Mouse (Mus musculus) embryonic facial prominence, embryonic 13.5 days (tissue): Measurements from ENCODE around the gene Zfand4. TPM values are rescaled to one million over a fixed set of nuclear protein-coding genes. Genes with fewer than 3 reads are reported as not detected.
"Not testable (repeated sequence)": the region's sequence is repeated elsewhere in the genome, so short reads cannot be mapped to it uniquely, and the experiment has no call there.

ENCODE experiments used
- ATAC-seq: fragments of 200-750 bp; cut with Nextera tagmentation; 2 replicates; pipeline ENCODE4 v1.8.0; 2017; ENCODE audit warnings: low read depth; ENCODE audit not compliant: insufficient number of reproducible peaks, insufficient read depth, low FRiP score, low TSS enrichment
- H3K27ac ChIP-seq: fragments of 300-500 bp; sonication (generic); 2 replicates; pipeline ENCODE4 v1.5.1; 2015; ENCODE audit warnings: moderate library complexity, mild to moderate bottlenecking, inconsistent platforms
- H3K27me3 ChIP-seq: fragments of 300-500 bp; sonication (generic); 2 replicates; pipeline ENCODE4 v1.6.1; 2015; ENCODE audit warnings: mild to moderate bottlenecking, inconsistent platforms
- H3K36me3 ChIP-seq: fragments of 300-500 bp; sonication (generic); 2 replicates; pipeline ENCODE4 v1.6.1; 2015; ENCODE audit warnings: mild to moderate bottlenecking, inconsistent platforms
- H3K4me1 ChIP-seq: fragments of 300-500 bp; sonication (generic); 2 replicates; pipeline ENCODE4 v1.6.1; 2015; ENCODE audit warnings: inconsistent platforms
- H3K4me2 ChIP-seq: fragments of 300-500 bp; sonication (generic); 2 replicates; pipeline ENCODE4 v1.6.1; 2015; ENCODE audit warnings: moderate library complexity, mild to moderate bottlenecking, inconsistent platforms
- H3K4me3 ChIP-seq: fragments of 300-500 bp; sonication (generic); 2 replicates; pipeline ENCODE4 v1.5.1; 2015; ENCODE audit warnings: mild to moderate bottlenecking, inconsistent platforms
- H3K9ac ChIP-seq: fragments of 300-500 bp; sonication (generic); 2 replicates; pipeline ENCODE4 v1.6.1; 2015; ENCODE audit warnings: mild to moderate bottlenecking, inconsistent platforms
- H3K9me3 ChIP-seq: fragments of 300-500 bp; sonication (generic); 2 replicates; pipeline ENCODE4 v1.6.1; 2016; ENCODE audit warnings: inconsistent platforms
- WGBS: fragments of 180-500 bp; shearing (Covaris S2); methylation state at CpG from one replicate; pipeline ENCODE4 v1.1.7; 2015; ENCODE audit warnings: mixed read lengths; 5-methylcytosine and 5-hydroxymethylcytosine counted together
- polyA plus RNA-seq: library from polyadenylated mRNA; unstranded; fragments of >200 nt; fragmentation: Nextera tagmentation; extraction: Ambion mirVana; gene quantifications from 2 replicates; pipeline ENCODE4 v1.2.1, GENCODE M21; 2015

The Zfand4 gene
- 9.7 and 11.7 TPM in 2 replicates for polyA plus RNA-seq

GRCm38 (mm10) chr6:116264018-116264651, at the start of gene Zfand4:
Gene Zfand4, plus strand, starts transcription at chr6:116264222.
- Histone ChIP-seq H3K9me3 (no peaks in the 10 kb centered on the region), H3K9ac (peak within 1 kb of the TSS; percentile 81), H3K4me3 (peak within 1 kb of the TSS; percentile 64), H3K4me2 (peak within 1 kb of the TSS; percentile 73), H3K36me3 (peaks cover 30% of the 10 kb centered on the region), H3K27ac (peak within 1 kb of the TSS; percentile 71), H3K27me3 (no peaks in the 10 kb centered on the region), H3K4me1 (peaks cover 14% of the 10 kb centered on the region)
- WGBS, result under 1% methylated on average over 55 of the region's 67 CpGs
- peak; percentile 91 for ATAC-seq

- H3K36me3 ChIP-seq, result peaks cover 81% of the 10 kb centered on the region
- no peak overlapping the region for H3K4me3 ChIP-seq
- 72% methylated on average over 11 of the region's 11 CpGs for WGBS
- no peak for ATAC-seq
- no peaks in the 10 kb centered on the region for H3K4me1 ChIP-seq
- H3K9me3 ChIP-seq, result no peaks in the 10 kb centered on the region
- no peaks in the 10 kb centered on the region for H3K27me3 ChIP-seq
- no peak overlapping the region for H3K27ac ChIP-seq
- no peak overlapping the region for H3K4me2 ChIP-seq
- no peak overlapping the region for H3K9ac ChIP-seq
Observed at GRCm38 (mm10) chr6:116227767-116228166, 36.3 kb upstream of the Zfand4 start.

- Histone ChIP-seq H3K27ac (no peak overlapping the region), H3K4me1 (no peaks in the 10 kb centered on the region), H3K9ac (no peak overlapping the region), H3K4me3 (no peak overlapping the region), H3K9me3 (no peaks in the 10 kb centered on the region), H3K4me2 (no peak overlapping the region), H3K27me3 (no peaks in the 10 kb centered on the region), H3K36me3 (peaks cover 83% of the 10 kb centered on the region)
- ATAC-seq, result no peak
- 68% methylated on average over 12 of the region's 12 CpGs for WGBS
Observed at GRCm38 (mm10) chr6:116228785-116229525, 35.1 kb upstream of the Zfand4 start.

GRCm38 (mm10) chr6:116234821-116235220, 29.2 kb upstream of the Zfand4 start:
- peaks cover 79% of the 10 kb centered on the region for H3K36me3 ChIP-seq
- H3K4me2 ChIP-seq, H3K4me1 ChIP-seq, H3K9me3 ChIP-seq, H3K27ac ChIP-seq, H3K9ac ChIP-seq, ATAC-seq, H3K4me3 ChIP-seq, H3K27me3 ChIP-seq: not testable (repeated sequence)
- 95% methylated on average over 2 of the region's 2 CpGs for WGBS

GRCm38 (mm10) chr6:116235336-116235735, 28.7 kb upstream of the Zfand4 start:
- H3K9ac ChIP-seq, result no peak overlapping the region
- no peak overlapping the region for H3K27ac ChIP-seq
- no peaks in the 10 kb centered on the region for H3K4me1 ChIP-seq
- H3K36me3 ChIP-seq, result peaks cover 82% of the 10 kb centered on the region
- no peak overlapping the region for H3K4me3 ChIP-seq
- H3K9me3 ChIP-seq, result no peaks in the 10 kb centered on the region
- 88% methylated on average over 5 of the region's 5 CpGs for WGBS
- no peak for ATAC-seq
- H3K4me2 ChIP-seq, result no peak overlapping the region
- no peaks in the 10 kb centered on the region for H3K27me3 ChIP-seq

- Histone ChIP-seq H3K4me3 (no peak overlapping the region), H3K27me3 (no peaks in the 10 kb centered on the region), H3K4me2 (no peak overlapping the region), H3K27ac (no peak overlapping the region), H3K4me1 (no peaks in the 10 kb centered on the region), H3K9me3 (no peaks in the 10 kb centered on the region), H3K36me3 (peaks cover 76% of the 10 kb centered on the region), H3K9ac (no peak overlapping the region)
- no peak for ATAC-seq
- 90% methylated on average over 5 of the region's 5 CpGs for WGBS
Observed at GRCm38 (mm10) chr6:116238083-116238482, 25.9 kb upstream of the Zfand4 start.

- no peak overlapping the region for H3K27ac ChIP-seq
- H3K9me3 ChIP-seq, result no peaks in the 10 kb centered on the region
- peaks cover 75% of the 10 kb centered on the region for H3K36me3 ChIP-seq
- H3K9ac ChIP-seq, result no peak overlapping the region
- H3K4me1 ChIP-seq, result no peaks in the 10 kb centered on the region
- H3K4me3 ChIP-seq, result no peak overlapping the region
- 68% methylated on average over 2 of the region's 2 CpGs for WGBS
- H3K27me3 ChIP-seq, result no peaks in the 10 kb centered on the region
- ATAC-seq, result no peak
- no peak overlapping the region for H3K4me2 ChIP-seq
Observed at GRCm38 (mm10) chr6:116240371-116240770, 23.7 kb upstream of the Zfand4 start.

GRCm38 (mm10) chr6:116259649-116260048, 4.4 kb upstream of the Zfand4 start:
- H3K27me3 ChIP-seq, result no peaks in the 10 kb centered on the region
- ATAC-seq, result no peak
- no peak overlapping the region for H3K27ac ChIP-seq
- H3K9ac ChIP-seq, result no peak overlapping the region
- WGBS, result 85% methylated on average over 4 of the region's 4 CpGs
- no peaks in the 10 kb centered on the region for H3K9me3 ChIP-seq
- H3K4me1 ChIP-seq, result no peaks in the 10 kb centered on the region
- H3K4me2 ChIP-seq, result no peak overlapping the region
- peaks cover 67% of the 10 kb centered on the region for H3K36me3 ChIP-seq
- H3K4me3 ChIP-seq, result no peak overlapping the region

GRCm38 (mm10) chr6:116260481-116260880, 3.5 kb upstream of the Zfand4 start:
- H3K4me3 ChIP-seq, result no peak overlapping the region
- H3K27ac ChIP-seq, result no peak overlapping the region
- H3K9me3 ChIP-seq, result no peaks in the 10 kb centered on the region
- no peak overlapping the region for H3K9ac ChIP-seq
- no peaks in the 10 kb centered on the region for H3K27me3 ChIP-seq
- WGBS, result 93% methylated on average over 5 of the region's 5 CpGs
- ATAC-seq, result no peak
- peaks cover 59% of the 10 kb centered on the region for H3K36me3 ChIP-seq
- H3K4me1 ChIP-seq, result peaks cover 4% of the 10 kb centered on the region
- no peak overlapping the region for H3K4me2 ChIP-seq

GRCm38 (mm10) chr6:116262824-116263223, 1.2 kb upstream of the Zfand4 start:
- no peak overlapping the region for H3K4me2 ChIP-seq
- H3K9me3 ChIP-seq, result no peaks in the 10 kb centered on the region
- peaks cover 14% of the 10 kb centered on the region for H3K4me1 ChIP-seq
- WGBS, result 91% methylated on average over 1 of the region's 1 CpGs
- no peak for ATAC-seq
- no peak overlapping the region for H3K4me3 ChIP-seq
- H3K27me3 ChIP-seq, result no peaks in the 10 kb centered on the region
- no peak overlapping the region for H3K9ac ChIP-seq
- H3K27ac ChIP-seq, result no peak overlapping the region
- H3K36me3 ChIP-seq, result peaks cover 40% of the 10 kb centered on the region

- H3K27me3 ChIP-seq, result no peaks in the 10 kb centered on the region
- H3K4me3 ChIP-seq, result peak overlapping the region; percentile 64
- ATAC-seq, result no peak
- H3K9me3 ChIP-seq, result no peaks in the 10 kb centered on the region
- H3K4me2 ChIP-seq, result peak overlapping the region; percentile 73
- H3K9ac ChIP-seq, result no peak overlapping the region
- H3K27ac ChIP-seq, result no peak overlapping the region
- peaks cover 26% of the 10 kb centered on the region for H3K36me3 ChIP-seq
- WGBS, result 87% methylated on average over 11 of the region's 11 CpGs
- peaks cover 14% of the 10 kb centered on the region for H3K4me1 ChIP-seq
Observed at GRCm38 (mm10) chr6:116264836-116265235, 814 bp downstream of the Zfand4 start.

GRCm38 (mm10) chr6:116265603-116266002, 1.6 kb downstream of the Zfand4 start:
- Histone ChIP-seq H3K27ac (no peak overlapping the region), H3K4me2 (peak overlapping the region; percentile 73), H3K9me3 (no peaks in the 10 kb centered on the region), H3K4me3 (no peak overlapping the region; the same call in 1 of the 2 replicates), H3K36me3 (peaks cover 20% of the 10 kb centered on the region), H3K4me1 (peaks cover 14% of the 10 kb centered on the region), H3K27me3 (no peaks in the 10 kb centered on the region), H3K9ac (no peak overlapping the region)
- 61% methylated on average over 4 of the region's 4 CpGs for WGBS
- no peak for ATAC-seq
